Mouse (Mus musculus): ENCODE data around the gene Dnajc11. TPM values are rescaled to one million over a fixed set of nuclear protein-coding genes. Genes with fewer than 3 reads are reported as not detected.
A peak's percentile ranks its signal among the peaks of the same experiment; 100 is the strongest.

The Dnajc11 gene
- polyA plus RNA-seq, 1 experiment = 60.8 TPM

DNA sequence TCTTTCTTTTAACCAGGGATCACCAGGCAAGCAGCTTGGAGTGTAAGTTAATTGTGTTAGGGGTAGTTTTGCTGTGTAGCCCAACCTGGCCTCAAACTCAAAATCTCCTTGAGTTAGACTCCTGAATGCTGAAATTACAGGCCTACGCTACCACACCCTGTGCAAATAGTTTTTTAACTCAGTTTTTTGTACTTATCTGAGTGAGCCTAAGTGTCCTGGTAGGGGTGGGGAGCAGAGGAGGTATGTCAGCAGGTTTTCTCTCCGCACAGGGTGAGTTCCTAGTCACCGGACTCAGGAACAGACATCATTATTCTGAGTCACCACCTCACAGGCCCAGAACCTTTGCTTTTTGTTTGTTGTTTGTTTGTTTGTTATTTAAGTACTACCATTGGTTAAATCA lies 68.6 kb downstream of the Dnajc11 start:
- no peak for DNase-seq (ENCODE audit: low read depth, low spot score)
- WGBS = 80% methylated on average over 3 of the region's 3 CpGs

DNA sequence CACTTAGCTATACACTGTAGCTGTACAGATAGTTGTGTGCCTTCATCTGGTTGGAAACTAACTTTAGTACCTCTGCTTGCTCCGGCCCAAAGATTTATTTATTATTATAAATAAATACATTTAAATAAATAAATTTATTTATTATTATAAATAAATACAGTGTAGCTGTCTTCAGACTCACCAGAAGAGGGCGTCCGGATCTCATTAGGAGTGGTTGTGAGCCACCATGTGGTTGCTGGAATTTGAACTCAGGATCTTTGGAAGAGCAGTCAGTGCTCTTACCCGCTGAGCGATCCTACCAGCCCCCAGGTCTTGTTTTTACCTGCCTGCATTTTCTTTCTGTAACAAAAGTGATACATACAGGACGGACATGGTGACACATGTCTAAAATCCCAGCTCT lies 72.6 kb downstream of the Dnajc11 start:
- no peak for DNase-seq (ENCODE audit: low read depth, low spot score)
- WGBS = 72% methylated on average over 6 of the region's 6 CpGs

DNA sequence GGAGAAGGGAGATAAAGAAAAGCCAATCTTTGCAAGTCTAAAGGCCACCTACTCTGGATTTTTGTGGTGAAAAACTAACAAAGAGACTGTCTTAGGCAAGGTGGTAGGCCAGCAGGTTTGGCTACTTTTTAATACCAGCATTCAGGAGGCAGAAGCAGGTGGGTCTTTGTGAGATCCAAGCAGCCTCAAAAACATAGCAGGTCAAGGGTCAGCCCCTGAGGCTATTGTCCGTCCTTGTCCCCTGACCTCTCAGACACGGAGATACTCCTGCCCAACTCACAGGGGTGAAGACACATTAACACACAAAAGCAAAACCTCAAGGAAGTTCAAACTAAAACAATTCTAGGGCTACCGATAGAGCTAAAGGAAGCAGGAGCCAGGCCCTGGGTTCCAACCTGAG lies 73.3 kb downstream of the Dnajc11 start:
- 66% methylated on average over 3 of the region's 3 CpGs for WGBS
- no peak for DNase-seq (ENCODE audit: low read depth, low spot score)

DNA sequence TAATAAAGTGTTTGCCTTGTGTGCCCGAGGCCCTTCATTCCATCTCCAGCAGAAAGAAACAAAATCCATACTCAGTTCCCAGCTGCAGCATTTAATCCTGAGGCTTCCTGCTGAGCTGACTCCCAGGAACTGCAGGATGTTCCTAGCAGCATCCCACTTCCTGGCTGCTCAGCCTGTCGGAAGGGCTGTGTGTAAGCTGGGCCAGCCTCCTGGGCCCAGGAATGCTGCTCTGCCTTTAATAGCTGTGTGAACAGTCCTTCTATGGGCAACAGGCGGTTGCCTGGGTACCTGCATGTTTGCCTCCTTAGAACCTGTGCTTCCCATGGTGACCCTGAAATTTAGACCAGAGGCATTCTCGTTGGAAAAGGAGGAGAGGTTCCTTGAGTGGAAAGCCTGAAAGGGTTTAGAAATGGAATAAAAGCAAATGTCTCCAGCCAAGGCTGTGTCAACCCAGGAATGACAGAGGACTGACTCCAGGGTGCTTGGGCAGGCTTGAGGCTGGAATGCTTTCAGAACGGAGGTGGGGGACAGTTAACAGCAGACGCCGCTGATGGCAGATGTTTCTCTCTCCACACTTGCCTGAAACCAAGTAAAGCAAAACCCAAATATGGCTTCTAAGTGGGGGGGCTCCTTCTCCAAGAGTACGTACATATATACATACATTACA lies 74.1 kb downstream of the Dnajc11 start:
- 16% methylated on average over 8 of the region's 8 CpGs for WGBS
- no peak for DNase-seq (ENCODE audit: low read depth, low spot score)

DNA sequence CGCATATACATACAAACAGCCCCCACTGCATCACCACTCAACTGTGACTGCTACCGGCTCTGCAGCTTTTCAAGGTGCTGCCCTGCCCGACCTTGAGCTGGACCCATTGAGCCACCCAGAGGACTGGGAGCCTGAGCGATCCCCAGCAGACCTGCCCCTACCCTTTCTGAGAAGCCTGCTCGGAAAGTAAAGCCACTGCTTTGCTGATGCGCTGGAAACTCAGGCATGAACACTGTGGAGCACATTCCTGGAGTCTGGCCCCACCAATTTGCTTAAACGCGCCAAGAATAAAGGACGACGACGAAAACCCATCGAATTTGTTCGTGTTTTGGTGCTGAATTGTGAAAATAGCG lies 74.6 kb downstream of the Dnajc11 start:
- DNase-seq (ENCODE audit: low read depth, low spot score) = no peak

DNA sequence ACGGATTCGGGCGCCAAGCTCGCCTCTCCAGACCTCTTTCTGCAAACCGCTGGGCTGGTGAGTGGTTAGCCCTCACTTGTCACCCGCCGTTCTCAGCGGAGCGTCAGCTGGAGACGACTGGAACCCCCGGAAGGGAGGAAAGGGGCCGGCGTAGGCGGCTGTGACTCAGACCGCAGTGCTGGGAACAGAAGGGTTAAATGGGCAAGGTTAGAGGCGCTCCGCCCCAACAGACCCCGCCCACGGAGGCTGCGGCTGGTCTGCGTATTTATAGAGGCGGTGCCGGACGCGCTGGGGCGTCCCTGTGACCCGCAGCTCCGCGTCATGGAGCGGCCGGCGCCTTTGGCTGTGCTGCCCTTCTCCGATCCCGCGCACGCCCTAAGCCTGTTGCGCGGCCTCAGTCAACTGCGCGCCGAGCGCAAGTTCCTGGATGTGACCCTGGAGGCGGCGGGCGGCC lies 75.2 kb downstream of the Dnajc11 start, which contains the start of gene Klhl21:
Klhl21 (plus strand) TSS at position 182 of the 454 bp plus-strand sequence.
- DNase-seq (ENCODE audit: low read depth, low spot score) = peak; percentile 83
- WGBS = under 1% methylated on average over 45 of the region's 45 CpGs

More for the DNA sequence above, 74.6 kb downstream of the Dnajc11 start:
- WGBS = 1% methylated on average over 14 of the region's 14 CpGs

DNA sequence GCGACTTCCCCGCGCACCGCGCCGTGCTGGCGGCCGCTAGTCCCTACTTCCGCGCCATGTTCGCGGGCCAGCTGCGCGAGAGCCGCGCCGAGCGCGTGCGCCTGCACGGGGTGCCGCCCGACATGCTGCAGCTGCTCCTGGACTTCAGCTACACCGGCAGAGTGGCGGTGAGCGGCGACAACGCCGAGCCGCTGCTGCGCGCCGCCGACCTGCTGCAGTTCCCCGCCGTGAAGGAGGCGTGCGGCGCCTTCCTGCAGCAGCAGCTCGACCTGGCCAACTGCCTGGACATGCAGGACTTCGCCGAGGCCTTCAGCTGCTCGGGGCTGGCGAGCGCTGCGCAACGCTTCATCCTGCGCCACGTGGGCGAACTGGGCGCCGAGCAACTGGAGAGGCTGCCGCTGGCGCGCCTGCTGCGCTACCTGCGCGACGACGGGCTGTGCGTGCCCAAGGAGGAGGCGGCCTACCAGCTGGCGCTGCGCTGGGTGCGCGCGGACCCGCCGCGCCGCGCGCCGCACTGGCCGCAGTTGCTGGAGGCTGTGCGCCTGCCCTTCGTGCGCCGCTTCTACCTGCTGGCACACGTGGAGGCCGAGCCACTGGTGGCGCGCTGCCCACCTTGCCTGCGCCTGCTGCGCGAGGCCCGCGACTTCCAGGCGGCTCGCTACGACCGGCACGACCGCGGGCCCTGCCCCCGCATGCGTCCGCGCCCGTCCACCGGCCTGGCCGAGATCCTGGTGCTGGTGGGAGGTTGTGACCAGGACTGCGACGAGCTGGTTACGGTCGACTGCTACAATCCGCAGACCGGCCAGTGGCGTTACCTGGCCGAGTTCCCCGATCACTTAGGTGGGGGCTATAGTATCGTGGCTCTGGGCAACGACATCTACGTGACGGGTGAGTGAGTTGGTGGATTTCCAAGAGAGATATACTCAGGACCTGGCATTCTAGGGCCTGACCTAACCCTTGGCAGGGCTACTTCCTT lies 75.9 kb downstream of the Dnajc11 start:
- no peak for DNase-seq (ENCODE audit: low read depth, low spot score)
- under 1% methylated on average over 115 of the region's 115 CpGs for WGBS

DNA sequence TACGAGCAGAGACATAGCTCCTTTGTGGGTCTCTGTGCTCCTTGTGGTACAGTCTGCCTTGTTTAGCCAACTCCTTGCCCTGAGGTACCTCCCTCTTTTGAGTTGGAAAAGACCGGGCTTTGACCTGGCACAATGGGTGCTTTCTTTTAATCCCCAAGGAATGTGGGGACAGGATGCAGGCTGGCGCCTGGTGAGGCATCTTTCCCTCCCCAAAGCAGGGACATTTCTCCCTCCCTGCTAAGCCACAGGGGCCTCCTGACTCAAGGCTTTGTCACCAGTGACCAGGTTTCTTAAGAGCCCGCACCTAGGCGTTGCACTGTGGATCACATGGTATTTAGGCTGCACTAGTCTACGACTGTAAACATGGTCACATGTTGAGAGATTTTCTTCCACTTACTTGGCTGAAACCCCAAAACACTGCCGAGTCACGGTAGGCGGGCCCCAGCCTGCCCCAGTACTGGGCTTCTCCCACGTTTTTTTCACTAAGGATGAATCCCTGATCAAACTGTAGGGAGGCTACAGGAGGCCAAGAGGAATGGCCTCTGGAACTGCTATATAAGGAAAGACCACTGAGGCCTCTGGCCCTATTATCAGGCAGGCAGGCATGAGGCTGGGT lies 76.7 kb downstream of the Dnajc11 start:
- no peak for DNase-seq (ENCODE audit: low read depth, low spot score)
- WGBS = 2% methylated on average over 10 of the region's 10 CpGs

DNA sequence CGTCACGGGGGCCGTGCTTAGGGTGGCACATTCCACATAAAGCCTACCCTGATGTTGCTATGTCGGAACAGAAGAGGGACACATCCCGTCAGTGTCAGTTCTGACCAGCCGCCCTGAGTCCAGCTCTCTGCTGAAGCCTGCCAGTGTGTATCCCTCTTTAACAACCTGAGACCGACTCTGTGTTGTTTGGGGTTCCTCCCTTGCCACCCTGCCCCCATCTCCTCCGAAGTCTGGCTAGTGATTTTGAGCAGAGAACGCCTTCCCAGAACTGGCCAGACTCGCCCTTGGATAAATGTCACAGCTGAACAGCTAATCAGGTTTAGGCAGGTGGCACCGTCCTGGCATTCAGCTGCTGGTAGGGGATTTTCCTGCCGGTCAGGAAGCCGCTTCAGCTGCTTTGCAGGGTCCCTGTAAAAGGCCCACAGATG lies 77.2 kb downstream of the Dnajc11 start:
- 6% methylated on average over 13 of the region's 13 CpGs for WGBS

DNA sequence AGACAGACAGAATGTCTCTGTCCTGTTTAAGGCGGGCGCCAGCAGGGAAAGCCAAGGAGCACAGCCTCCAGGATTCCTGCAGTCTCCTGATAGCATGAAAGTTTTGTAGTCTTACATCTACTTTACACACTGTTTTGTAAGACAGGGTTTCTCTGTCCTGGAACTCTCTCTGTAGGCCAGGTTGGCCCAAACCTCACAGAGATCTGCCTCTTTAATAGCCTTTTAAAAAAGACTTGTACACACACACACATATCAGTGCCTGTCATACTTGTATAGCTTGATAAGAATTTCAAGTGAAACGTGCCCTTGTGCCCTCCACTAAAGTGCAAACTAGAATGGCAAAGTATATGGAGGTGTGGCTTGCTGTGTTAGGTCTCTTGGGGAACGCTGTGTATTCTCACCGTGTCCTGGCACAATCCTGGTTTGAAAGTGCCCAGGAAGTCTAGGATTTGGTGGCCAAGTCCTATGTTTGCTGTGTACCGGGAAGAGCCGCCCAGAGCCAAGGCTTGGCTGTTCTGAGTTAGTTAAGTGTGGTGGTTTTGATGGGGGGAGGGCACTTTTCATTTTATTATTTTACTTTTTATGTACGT lies 77.8 kb downstream of the Dnajc11 start:
- no peak for DNase-seq (ENCODE audit: low read depth, low spot score)
- 35% methylated on average over 8 of the region's 8 CpGs for WGBS

More for the DNA sequence above, 77.2 kb downstream of the Dnajc11 start:
- DNase-seq (ENCODE audit: low read depth, low spot score) = no peak

DNA sequence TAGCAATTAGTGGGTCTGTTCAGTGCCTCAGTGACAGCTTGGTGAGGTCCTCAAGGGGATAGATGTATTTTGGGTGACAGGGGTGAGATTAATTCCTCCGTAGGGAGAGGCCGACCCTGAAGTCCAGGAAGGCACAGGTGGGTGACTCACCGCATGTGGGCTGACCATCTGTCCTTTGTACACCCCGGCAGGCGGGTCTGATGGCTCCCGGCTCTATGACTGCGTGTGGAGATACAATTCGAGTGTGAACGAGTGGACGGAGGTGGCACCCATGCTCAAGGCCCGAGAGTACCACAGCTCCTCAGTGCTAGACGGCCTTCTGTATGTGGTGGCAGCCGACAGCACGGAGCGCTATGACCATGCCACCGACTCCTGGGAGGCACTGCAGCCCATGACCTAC lies 78.6 kb downstream of the Dnajc11 start:
- DNase-seq (ENCODE audit: low read depth, low spot score) = no peak
- 81% methylated on average over 16 of the region's 16 CpGs for WGBS

DNA sequence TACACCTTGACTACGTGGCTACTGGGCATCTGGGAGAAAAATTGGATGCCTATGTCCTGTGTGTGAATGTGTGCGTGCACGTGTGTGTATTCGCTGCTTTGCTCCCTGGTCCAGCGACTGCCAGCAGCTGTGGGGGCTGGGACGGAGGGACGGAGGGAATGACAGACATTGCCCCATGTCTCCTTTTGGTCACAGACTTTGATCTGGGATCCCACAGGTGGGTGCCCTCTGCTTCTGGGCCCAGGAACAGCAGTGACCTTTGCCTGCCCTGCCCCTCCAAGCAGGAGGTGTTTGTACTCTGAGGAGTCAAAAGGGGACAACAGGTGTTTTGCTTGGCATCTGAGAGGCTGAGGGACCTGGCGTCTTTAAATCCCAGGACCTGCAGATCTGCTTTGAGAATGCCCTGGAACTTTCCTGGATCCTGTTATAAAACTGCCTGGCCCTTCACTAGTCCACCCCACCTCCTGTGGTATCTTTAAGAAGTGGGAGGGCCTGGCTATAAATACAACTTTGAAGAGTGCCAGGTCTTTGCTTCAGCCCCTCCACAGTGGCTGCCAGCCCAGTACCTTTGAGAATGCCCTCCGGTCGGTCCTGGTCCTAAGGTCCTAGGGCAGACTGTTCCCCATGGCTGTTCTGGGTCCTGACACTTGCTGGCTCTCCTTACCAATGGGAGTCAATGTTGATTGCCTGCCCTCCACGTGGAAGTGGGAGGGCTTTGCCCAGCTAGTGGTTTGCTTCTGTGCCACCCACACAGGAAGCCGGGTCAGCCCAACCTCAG lies 79.7 kb downstream of the Dnajc11 start:
- no peak for DNase-seq (ENCODE audit: low read depth, low spot score)
- WGBS = 73% methylated on average over 12 of the region's 12 CpGs

DNA sequence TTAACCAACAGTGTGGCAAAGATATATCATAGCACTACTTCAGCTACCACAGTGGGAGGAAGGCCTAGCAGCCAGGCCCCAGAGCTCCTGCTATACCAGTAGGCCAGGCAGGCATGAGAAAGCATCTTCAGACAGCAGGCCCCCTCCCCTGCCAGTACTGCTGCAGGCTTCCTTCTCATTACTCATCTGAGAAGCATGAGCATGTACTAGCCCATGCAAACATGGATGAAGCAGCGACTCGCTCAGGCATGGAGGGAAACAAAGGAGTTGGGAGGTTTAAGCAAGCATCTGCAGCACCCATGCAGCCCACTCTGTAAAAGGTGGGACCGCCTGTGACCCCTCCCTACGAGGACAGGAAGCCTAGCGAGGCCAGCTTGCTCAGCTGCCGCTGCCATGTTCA lies 85.6 kb downstream of the Dnajc11 start:
- WGBS = 83% methylated on average over 6 of the region's 6 CpGs
- no peak for DNase-seq (ENCODE audit: low read depth, low spot score)

DNA sequence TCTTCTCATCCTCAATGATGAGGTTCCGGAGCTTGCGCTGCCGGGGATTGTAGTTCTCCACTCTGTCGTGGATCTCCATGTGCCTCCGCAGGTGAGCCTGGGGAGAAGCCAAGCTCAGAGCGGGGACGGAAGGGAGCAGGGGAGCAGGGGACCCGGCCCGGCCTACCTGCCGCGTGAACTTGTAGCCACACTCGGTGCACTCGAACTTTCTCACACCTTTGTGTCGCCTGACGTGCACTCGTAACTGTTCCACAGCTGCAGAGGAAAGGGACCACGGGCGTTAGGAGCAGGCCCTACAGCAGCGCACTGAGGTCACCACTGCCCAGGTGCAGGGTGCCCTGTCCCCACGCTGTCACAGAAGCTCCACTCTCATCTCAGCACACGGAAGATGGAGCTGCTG lies 86.5 kb downstream of the Dnajc11 start:
- WGBS = 88% methylated on average over 21 of the region's 21 CpGs
- DNase-seq (ENCODE audit: low read depth, low spot score) = no peak

DNA sequence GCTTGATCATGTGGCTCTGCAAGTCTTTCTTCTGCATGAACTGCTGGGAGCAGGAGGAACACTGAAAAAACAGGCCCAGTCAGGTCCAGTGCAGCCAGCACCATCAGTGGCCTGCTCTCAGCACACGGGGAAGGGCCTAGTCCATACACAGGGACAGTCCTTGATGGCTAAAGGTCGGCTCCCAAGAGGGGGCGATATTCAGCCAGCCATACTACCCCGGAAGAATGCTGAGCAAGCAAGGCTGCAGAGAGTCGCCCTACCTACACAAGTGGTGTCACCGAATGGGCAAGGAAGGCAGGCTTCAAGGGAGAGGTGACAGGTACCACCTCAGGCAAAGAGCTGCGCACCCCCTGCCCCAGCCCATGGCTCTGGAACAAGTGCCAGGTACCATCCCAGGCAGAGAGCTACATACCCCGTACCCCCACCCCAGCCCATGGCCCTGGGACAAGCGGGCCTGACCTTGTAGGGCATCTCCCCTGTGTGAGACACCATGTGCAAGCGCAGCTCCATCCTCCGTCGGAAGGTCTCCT lies 88.1 kb downstream of the Dnajc11 start:
- WGBS = 71% methylated on average over 12 of the region's 12 CpGs
- DNase-seq (ENCODE audit: low read depth, low spot score) = no peak

DNA sequence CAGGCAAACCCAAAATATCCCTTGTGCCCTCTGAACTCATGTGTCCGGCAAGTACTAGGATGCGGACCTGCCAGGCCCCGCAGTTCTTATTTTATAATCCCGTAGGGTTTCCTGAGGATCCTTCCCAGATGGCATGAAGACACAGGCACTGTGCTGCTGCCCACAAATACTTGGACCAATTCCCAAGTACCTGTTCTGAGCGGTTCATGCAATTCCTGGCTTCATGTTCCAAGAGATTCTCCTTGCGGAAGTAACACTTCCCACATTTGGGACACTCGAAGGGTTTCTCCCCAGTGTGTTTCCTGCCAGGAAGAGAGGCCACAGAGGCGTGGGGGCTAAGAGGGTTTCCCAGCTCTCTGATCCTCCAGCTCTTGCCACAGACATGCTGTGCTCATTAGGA lies 89.0 kb downstream of the Dnajc11 start:
- DNase-seq (ENCODE audit: low read depth, low spot score) = no peak
- 86% methylated on average over 8 of the region's 8 CpGs for WGBS

DNA sequence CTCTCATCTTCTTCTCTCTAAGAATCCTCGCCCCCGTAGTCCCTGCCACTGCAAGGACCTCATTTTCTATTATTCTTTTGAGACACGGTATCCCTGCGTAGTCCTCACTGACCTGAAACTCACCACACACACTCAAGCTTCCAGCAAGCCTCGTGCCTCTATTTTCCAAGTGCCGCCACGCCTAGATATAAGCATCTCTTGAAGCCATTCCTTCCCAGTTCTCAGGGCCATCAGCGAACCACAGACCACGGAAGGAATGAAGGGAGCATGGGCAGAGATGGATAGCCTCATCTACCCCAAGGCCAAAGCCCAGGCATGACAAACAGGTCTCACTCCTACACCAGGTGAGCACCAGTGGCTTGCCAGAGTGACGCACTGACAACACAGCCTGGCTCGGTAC lies 91.0 kb downstream of the Dnajc11 start:
- DNase-seq (ENCODE audit: low read depth, low spot score) = no peak
- 85% methylated on average over 11 of the region's 11 CpGs for WGBS

DNA sequence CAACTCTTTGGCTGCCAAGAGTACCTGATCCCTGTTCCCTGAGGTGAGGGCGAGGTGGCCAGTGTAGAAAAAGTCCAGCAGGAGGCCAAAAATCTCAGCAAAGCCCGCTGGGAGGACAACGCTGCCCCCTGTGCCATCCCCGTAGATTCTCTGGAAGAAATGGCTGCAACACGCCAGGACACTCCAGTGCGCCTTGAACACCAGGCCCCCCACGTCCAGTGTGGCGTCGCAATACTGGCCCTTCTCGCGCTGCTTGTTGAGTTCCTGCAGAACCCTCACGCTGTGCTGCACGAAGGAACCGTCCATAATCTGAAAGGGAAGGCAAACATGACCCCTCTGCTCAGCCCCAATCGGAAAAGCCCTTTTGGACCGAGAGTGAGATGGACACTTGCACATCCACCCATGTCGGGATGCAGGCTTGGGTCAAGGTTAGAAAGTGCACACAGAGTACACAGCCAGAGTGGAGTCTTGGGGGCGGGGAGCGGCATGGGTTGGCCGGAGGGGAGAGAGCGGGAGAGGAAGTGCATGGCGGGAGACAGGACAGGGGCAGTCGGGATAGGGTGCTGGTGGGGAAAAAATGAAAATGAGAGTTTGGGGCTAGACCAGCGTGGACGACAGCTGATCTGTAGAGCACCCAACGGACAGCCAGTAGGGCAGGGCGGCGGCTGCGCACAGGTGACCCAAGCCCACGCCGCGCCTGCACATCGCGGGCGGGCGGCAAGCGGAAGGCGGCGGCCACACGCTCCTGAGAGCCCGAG lies 93.4 kb downstream of the Dnajc11 start:
- no peak for DNase-seq (ENCODE audit: low read depth, low spot score)
- 1% methylated on average over 41 of the region's 41 CpGs for WGBS

All from large intestine, adult 2 months (tissue).